Mouse (Mus musculus): ENCODE results near the gene Kcnma1.

DNA sequence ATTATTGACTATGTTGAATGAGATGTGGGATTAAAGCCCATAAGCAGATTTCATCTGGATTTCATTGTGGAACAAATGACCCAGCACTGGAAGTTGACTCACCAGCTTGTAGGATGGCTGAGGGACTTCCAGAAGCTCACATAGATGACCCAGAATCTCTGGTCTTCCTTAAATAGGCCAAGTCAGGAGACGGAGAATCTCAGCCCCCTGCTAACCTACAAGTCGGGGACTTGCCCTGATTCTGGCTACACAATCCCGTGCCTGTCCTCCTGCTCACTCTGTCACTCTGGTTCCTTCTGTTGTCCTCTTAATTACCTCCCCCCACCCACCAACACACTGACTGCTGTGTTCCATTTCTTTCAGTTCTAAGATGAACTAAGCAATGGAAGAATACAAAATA is 474.7 kb downstream of the Kcnma1 start:
- no peak for TF ChIP-seq POLR2A (IDR thresholded peaks at IDR 0.05; ENCODE audit: low read depth, low read length)
- TF ChIP-seq CTCF (IDR thresholded peaks at IDR 0.05; ENCODE audit: extremely low read depth, insufficient read depth, insufficient read length, insufficient replicate concordance) = no peak
